Mouse (Mus musculus) megakaryocyte-erythroid progenitor cell, adult 5 weeks (primary cell): Measurements from ENCODE around the gene Cab39. TPM values are rescaled to one million over a fixed set of nuclear protein-coding genes. Genes with fewer than 3 reads are reported as not detected.

Source experiments
- polyA plus RNA-seq: library from polyadenylated mRNA; stranded (reverse); fragments of >175 nt; gene quantifications from 2 replicates; pipeline ENCODE4 v1.2.3, GENCODE M21; 2012

Gene Cab39
- polyA plus RNA-seq, result 32.6 and 43.8 TPM in 2 replicates

DNA sequence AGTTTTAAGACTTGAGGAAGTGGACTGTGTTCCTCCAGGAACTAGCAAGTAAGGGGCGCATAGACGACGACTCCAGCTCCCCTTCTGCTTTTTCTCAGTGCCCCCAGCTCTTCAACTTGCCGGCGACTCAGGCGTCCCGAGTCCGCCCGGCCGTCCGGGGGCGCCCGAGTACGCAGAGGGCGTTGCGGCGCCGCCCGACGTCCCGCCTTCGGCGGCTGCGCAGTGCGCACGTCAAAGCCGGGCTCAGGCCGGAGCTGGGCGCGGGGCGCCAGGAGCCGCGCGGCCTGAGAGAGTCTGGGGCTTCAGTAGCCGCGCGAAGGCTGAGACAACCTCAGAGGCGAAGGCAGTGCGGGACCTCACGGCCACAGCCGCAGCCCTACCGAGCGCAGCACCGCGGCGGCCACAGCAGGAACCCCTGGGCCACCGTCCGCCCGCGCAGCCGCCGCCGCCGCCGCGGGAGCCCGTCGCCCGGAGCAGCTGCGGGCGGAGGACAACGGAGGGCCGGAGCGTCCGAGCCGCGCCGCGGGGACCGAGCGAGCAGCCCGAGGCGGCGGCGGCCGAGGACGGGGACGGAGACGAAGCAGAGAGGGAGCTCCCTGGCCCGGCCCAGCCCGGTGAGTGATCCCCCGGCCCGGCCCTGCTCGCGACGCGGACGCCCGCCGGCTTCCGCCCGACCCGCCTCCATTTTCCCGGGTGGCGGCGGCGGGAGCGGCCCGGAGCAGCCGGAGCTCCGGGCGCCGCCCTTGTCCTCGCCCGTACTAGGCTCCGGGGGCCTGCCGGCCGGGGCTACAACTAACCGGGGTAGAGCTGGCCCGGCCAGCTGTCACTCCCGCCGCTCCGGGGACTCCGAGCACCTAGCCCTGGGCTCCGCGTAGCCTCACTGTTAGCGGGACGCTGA, at the start of gene Cab39:
Gene Cab39 (plus strand): TSS at position 234 of the 898 bp plus-strand sequence.

DNA sequence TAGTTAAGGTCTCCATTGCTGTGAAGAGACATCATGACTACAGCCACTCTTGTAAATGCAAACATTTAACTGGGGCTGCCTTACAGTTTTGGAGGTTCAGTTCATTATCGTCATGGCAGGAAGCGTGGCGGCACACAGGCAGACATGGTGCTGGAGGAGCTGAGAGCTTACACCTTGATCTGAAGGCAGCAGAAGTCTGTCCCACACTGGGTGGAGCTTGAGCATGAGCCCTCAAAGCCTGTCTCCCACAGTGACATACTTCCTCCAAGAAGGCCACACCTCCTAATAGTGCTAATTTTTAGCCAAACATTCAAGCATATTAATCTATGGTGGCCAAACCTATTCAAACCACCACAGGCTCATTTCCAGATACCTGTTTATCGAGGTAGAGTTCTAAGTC, 14.8 kb upstream of the Cab39 start, which contains the start of gene A630001G21Rik:
Gene A630001G21Rik (minus strand): TSS at position 208 of the 400 bp plus-strand sequence.

GRCm38 (mm10) chr1:85894231-85894747, 101.0 kb downstream of the Cab39 start, which contains the start of gene Itm2c:
Itm2c (plus strand) TSS chr1:85894281.

Other genes starting within 250 kb of the Cab39 start
- gene G530012D18Rik, start 217.8 kb upstream of the Cab39 start, polyA plus RNA-seq, result 0.21 TPM in 1 of 2 replicates, not detected in the other
- 27.6 and 31.2 TPM in 2 replicates for gene Sp110, start 194.6 kb upstream of the Cab39 start, polyA plus RNA-seq
- gene Sp140, start 193.1 kb upstream of the Cab39 start, polyA plus RNA-seq, result 8.0 and 11.7 TPM in 2 replicates
- gene Sp100, start 143.5 kb upstream of the Cab39 start, polyA plus RNA-seq, result 28.1 and 34.1 TPM in 2 replicates
- gene A630001G21Rik, start 14.8 kb upstream of the Cab39 start, polyA plus RNA-seq, result 17.2 and 19.8 TPM in 2 replicates
- 99.1 and 113 TPM in 2 replicates for gene Itm2c, start 100.8 kb downstream of the Cab39 start, polyA plus RNA-seq
- 0.02 TPM in 1 of 2 replicates, not detected in the other for gene 4933407L21Rik, start 135.0 kb downstream of the Cab39 start, polyA plus RNA-seq
- 0.04 TPM in 1 of 2 replicates, not detected in the other for gene Gpr55, start 167.6 kb downstream of the Cab39 start, polyA plus RNA-seq
- gene Spata3, start 223.4 kb downstream of the Cab39 start, polyA plus RNA-seq, result not detected in 2 replicates